In genomic region chr8:119380619-119381018, GRCm38 (mm10) we compare ENCODE assay signal across 9 mouse cellular contexts. TPM values are rescaled to one million over a fixed set of nuclear protein-coding genes. Genes with fewer than 3 reads are reported as not detected.
DNase-seq lines count a peak whose midpoint lies in the region; ATAC-seq lines count a peak whose summit lies in the region.
"Had no signal": no experiment of that assay in that cellular context is flagged by ENCODE, and none has a peak within 500 bp of the region (broad histone marks: within the 10 kb centered on the region; RNA-seq: fewer than 3 reads in every experiment).

No protein-coding gene starts in this region.

- no peak overlapping the region for H3K9ac ChIP-seq in neural tube, embryonic 15.5 days (replicated peaks)
- H3K9ac ChIP-seq in embryonic facial prominence, embryonic 14.5 days (ENCODE audit: low read depth, low read length), result no peak overlapping the region

- peak; percentile 37 to 39 for DNase-seq in cerebellum, postnatal 10 days
- no peak for DNase-seq in cerebellum, adult 11-12 months
- peak; percentile 23 for DNase-seq in neural tube, embryonic 10.5 days (ENCODE audit: extremely low spot score, low spot score)
- peak; percentile 17 for DNase-seq in embryonic facial prominence, embryonic 14.5 days (ENCODE audit: low spot score)
- DNase-seq in testis, postnatal 14 days (ENCODE audit: low spot score), result no peak
- no peak for DNase-seq in adrenal gland, adult 18-20 months (ENCODE audit: low spot score in 2 of 2)

- H3K4me2 ChIP-seq in neural tube, embryonic 15.5 days, result no peak overlapping the region
- no peak overlapping the region for H3K4me2 ChIP-seq in embryonic facial prominence, embryonic 14.5 days (ENCODE audit: low read depth, low read length)

- H3K27ac ChIP-seq in neural tube, embryonic 15.5 days (replicated peaks), result no peak overlapping the region
- H3K27ac ChIP-seq in embryonic facial prominence, embryonic 14.5 days (replicated peaks; ENCODE audit: low read depth, low read length), result no peak overlapping the region

- H3K27me3 ChIP-seq in neural tube, embryonic 15.5 days (replicated peaks), result no peaks in the 10 kb centered on the region
- H3K27me3 ChIP-seq in embryonic facial prominence, embryonic 14.5 days (replicated peaks; ENCODE audit: control insufficient read depth, insufficient read depth, low read length), result no peaks in the 10 kb centered on the region

- no peaks in the 10 kb centered on the region for H3K36me3 ChIP-seq in neural tube, embryonic 15.5 days
- no peaks in the 10 kb centered on the region for H3K36me3 ChIP-seq in embryonic facial prominence, embryonic 14.5 days (ENCODE audit: control insufficient read depth, insufficient read depth, low read length)

- 44% methylated on average over 4 of the region's 4 CpGs for WGBS in neural tube, embryonic 15.5 days
- 38% methylated on average over 4 of the region's 4 CpGs for WGBS in embryonic facial prominence, embryonic 14.5 days

- H3K4me3 ChIP-seq in neural tube, embryonic 15.5 days (replicated peaks), result no peak overlapping the region
- no peak overlapping the region for H3K4me3 ChIP-seq in embryonic facial prominence, embryonic 14.5 days (ENCODE audit: low read depth, low read length)
- H3K4me3 ChIP-seq: myocyte had no signal

- H3K9me3 ChIP-seq in neural tube, embryonic 15.5 days (replicated peaks), result no peaks in the 10 kb centered on the region
- H3K9me3 ChIP-seq in embryonic facial prominence, embryonic 14.5 days (ENCODE audit: control insufficient read depth, low read length), result no peaks in the 10 kb centered on the region

- no peak for ATAC-seq in neural tube, embryonic 15.5 days (ENCODE audit: low FRiP score)
- ATAC-seq in embryonic facial prominence, embryonic 14.5 days (ENCODE audit: low read depth), result no peak
- peak; percentile 79; the same call in 1 of the 2 replicates for ATAC-seq in monocyte, adult 5-6 weeks (replicated peaks; ENCODE audit: insufficient number of reproducible peaks, low FRiP score, low TSS enrichment, poor library complexity, severe bottlenecking)

- no peaks in the 10 kb centered on the region for H3K4me1 ChIP-seq in neural tube, embryonic 15.5 days
- no peaks in the 10 kb centered on the region for H3K4me1 ChIP-seq in embryonic facial prominence, embryonic 14.5 days (ENCODE audit: control insufficient read depth, insufficient read depth, low read length)

RNA-seq across cellular contexts. Expression of gene Mlycd, which starts 14.1 kb away (rescaled TPM):
- 15.8 and 16.0 TPM in 2 replicates for polyA plus RNA-seq in neural tube, embryonic 15.5 days (2015; fragmentation: Nextera tagmentation; extraction: Ambion mirVana)
- 17.4 and 17.7 TPM in 2 replicates for polyA plus RNA-seq in embryonic facial prominence, embryonic 14.5 days (2014; fragmentation: Nextera tagmentation; extraction: Ambion mirVana)
- 8.7 to 15.0 TPM (median 10.3 TPM) in 3 replicates for total RNA-seq in monocyte, adult 5-6 weeks (2017)
- total RNA-seq in adrenal gland, adult 18-20 months (2021), result 10 to 100 TPM; 51.7 to 57.8 TPM

RNA-seq across cellular contexts. Expression of gene Hsbp1, which starts 36.3 kb away (rescaled TPM):
- polyA plus RNA-seq in neural tube, embryonic 15.5 days (2015; fragmentation: Nextera tagmentation; extraction: Ambion mirVana), result 708 and 827 TPM in 2 replicates
- 325 and 345 TPM in 2 replicates for polyA plus RNA-seq in embryonic facial prominence, embryonic 14.5 days (2014; fragmentation: Nextera tagmentation; extraction: Ambion mirVana)
- 75.3 to 78.1 TPM (median 76.0 TPM) in 3 replicates for total RNA-seq in monocyte, adult 5-6 weeks (2017)
- 100 to 1,000 TPM; 189 to 201 TPM for total RNA-seq in adrenal gland, adult 18-20 months (2021)

RNA-seq across cellular contexts. Expression of gene Osgin1, which starts 53.3 kb away (rescaled TPM):
- polyA plus RNA-seq in neural tube, embryonic 15.5 days (2015; fragmentation: Nextera tagmentation; extraction: Ambion mirVana), result 0.35 and 0.82 TPM in 2 replicates
- 1.7 and 2.1 TPM in 2 replicates for polyA plus RNA-seq in embryonic facial prominence, embryonic 14.5 days (2014; fragmentation: Nextera tagmentation; extraction: Ambion mirVana)
- 6.2 to 9.9 TPM (median 7.8 TPM) in 3 replicates for total RNA-seq in monocyte, adult 5-6 weeks (2017)
- 100 to 1,000 TPM; 161 to 218 TPM for total RNA-seq in adrenal gland, adult 18-20 months (2021)

Comparison
In these comparisons a context has a peak if more than half of its experiments do, and no peak if none do; other contexts are left out.
1. DNase-seq: peak in cerebellum, postnatal 10 days (2 of 2), neural tube, embryonic 10.5 days (single experiment) and embryonic facial prominence, embryonic 14.5 days (single experiment); none in cerebellum, adult 11-12 months (single experiment), testis, postnatal 14 days (single experiment) and adrenal gland, adult 18-20 months (0 of 2).
2. RNA of gene Osgin1, which starts 53.3 kb away (total RNA-seq): 161 to 218 TPM in adrenal gland, adult 18-20 months; 6.2 to 9.9 TPM in monocyte, adult 5-6 weeks; every median in the first group is over 10 times any median in the second.